Mouse (Mus musculus): ENCODE measurements around the gene Sptb. TPM values are rescaled to one million over a fixed set of nuclear protein-coding genes. Genes with fewer than 3 reads are reported as not detected.

Sptb gene
- polyA plus RNA-seq, 1 experiment from 2014 or later, result 3.3 TPM

DNA sequence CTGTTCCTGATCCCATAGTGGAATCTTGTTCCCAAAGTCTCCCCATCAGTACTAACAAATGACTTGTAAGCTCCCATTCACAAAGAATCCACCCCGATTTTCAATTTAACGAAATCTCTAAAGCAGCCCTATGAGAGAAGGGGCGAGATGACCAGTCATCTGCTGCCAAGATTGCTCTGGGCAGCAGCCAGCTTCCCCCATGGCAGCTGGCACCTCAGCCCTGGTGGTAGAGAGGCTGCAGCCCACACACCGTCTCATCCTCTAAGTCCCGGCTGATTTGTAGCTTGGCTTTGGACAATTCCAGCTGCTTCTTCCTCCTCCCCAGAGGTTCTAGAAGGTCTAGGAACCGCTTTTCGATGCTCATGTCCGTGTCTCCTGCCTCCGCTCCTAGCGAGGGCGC lies 102.1 kb downstream of the Sptb start:
- no peaks in the 10 kb centered on the region for H3K4me1 ChIP-seq (ENCODE audit: control insufficient read depth, insufficient read depth, low read length)
- H3K36me3 ChIP-seq (ENCODE audit: control insufficient read depth, insufficient read depth, low read length), result no peaks in the 10 kb centered on the region
- H3K4me3 ChIP-seq (ENCODE audit: low read depth, low read length), result no peak overlapping the region
- no peaks in the 10 kb centered on the region for H3K27me3 ChIP-seq (replicated peaks; ENCODE audit: control insufficient read depth, insufficient read depth, low read length)
- H3K9ac ChIP-seq (ENCODE audit: low read depth, low read length), result no peak overlapping the region
- H3K4me2 ChIP-seq (ENCODE audit: low read depth, low read length), result no peak overlapping the region
- H3K27ac ChIP-seq (replicated peaks; ENCODE audit: low read depth, low read length), result no peak overlapping the region
- no peaks in the 10 kb centered on the region for H3K9me3 ChIP-seq (ENCODE audit: control insufficient read depth, low read length)
- ATAC-seq (ENCODE audit: low read depth), result no peak
- no peak for DNase-seq (ENCODE audit: low spot score)
- 89% methylated on average over 11 of the region's 11 CpGs for WGBS

DNA sequence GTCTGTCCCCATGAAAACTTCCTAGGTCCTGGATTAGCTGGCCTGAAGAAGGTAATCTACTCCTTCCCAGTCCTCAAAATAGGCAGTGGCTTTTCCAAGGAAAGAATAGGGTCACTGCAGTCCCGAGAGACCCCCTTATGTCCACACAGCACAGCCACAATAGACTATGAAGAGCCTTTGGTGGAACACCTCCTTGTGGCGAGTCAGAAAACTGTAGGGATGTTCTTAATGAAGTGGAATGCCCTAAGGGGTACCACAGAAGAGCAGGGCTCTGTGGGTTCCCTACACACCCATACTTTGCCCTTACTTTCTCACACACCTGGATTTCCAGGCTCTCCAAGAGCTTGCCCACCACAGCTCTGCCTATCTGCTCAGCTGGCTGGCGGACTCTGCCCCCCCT lies 104.5 kb downstream of the Sptb start:
- Histone ChIP-seq H3K36me3 (ENCODE audit: control insufficient read depth, insufficient read depth, low read length) (no peaks in the 10 kb centered on the region), H3K9me3 (ENCODE audit: control insufficient read depth, low read length) (no peaks in the 10 kb centered on the region), H3K4me2 (ENCODE audit: low read depth, low read length) (no peak overlapping the region), H3K27ac (replicated peaks; ENCODE audit: low read depth, low read length) (no peak overlapping the region), H3K27me3 (replicated peaks; ENCODE audit: control insufficient read depth, insufficient read depth, low read length) (no peaks in the 10 kb centered on the region), H3K4me3 (ENCODE audit: low read depth, low read length) (no peak overlapping the region), H3K9ac (ENCODE audit: low read depth, low read length) (no peak overlapping the region), H3K4me1 (ENCODE audit: control insufficient read depth, insufficient read depth, low read length) (no peaks in the 10 kb centered on the region)
- 72% methylated on average over 3 of the region's 3 CpGs for WGBS
- DNase-seq (ENCODE audit: low spot score) (no peak), ATAC-seq (ENCODE audit: low read depth) (no peak)

DNA sequence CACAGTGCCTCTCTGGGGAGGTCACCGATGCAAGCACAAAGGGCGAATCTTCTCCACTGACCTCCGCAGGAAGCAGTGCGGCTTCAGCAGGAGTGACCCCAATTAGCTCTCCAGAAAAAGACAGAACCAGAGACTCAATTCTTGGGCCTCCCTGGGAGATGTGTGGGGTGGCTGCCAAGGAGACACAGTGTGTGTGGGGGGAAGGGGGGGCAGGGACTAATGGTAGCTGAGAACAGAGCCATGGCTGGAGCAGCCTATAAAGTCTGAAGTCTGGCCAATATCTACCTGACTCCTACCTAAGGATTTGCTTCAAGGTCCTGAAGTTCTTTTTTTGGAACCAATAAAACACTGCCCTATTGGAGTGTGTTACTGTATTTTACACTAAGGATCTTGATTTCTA lies 105.8 kb downstream of the Sptb start:
- ATAC-seq (ENCODE audit: low read depth) (no peak), DNase-seq (ENCODE audit: low spot score) (no peak)
- Histone ChIP-seq H3K4me1 (ENCODE audit: control insufficient read depth, insufficient read depth, low read length) (no peaks in the 10 kb centered on the region), H3K27me3 (replicated peaks; ENCODE audit: control insufficient read depth, insufficient read depth, low read length) (no peaks in the 10 kb centered on the region), H3K4me2 (ENCODE audit: low read depth, low read length) (no peak overlapping the region), H3K9me3 (ENCODE audit: control insufficient read depth, low read length) (no peaks in the 10 kb centered on the region), H3K4me3 (ENCODE audit: low read depth, low read length) (no peak overlapping the region), H3K27ac (replicated peaks; ENCODE audit: low read depth, low read length) (no peak overlapping the region), H3K9ac (ENCODE audit: low read depth, low read length) (no peak overlapping the region), H3K36me3 (ENCODE audit: control insufficient read depth, insufficient read depth, low read length) (no peaks in the 10 kb centered on the region)
- 74% methylated on average over 4 of the region's 4 CpGs for WGBS

DNA sequence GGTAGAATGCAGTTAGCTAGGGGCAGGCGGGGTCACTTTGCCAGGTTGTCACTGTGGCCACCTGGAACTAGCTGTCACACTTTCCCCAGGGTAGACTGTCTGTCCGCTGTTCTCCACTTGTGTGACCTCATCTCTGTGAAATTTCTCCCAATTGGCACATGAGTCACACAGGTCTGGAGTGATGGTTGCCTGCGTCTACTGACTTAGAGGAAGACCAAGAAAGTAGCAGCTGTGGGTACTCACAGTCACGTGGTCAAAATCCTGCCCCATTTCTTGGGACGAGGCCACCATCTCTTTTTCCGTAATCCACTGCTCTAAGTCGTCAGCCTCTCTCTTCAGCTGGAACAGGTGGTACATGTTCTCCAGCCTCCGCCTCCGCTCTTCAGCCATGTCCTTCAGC lies 106.6 kb downstream of the Sptb start:
- Histone ChIP-seq H3K27me3 (replicated peaks; ENCODE audit: control insufficient read depth, insufficient read depth, low read length) (no peaks in the 10 kb centered on the region), H3K4me2 (ENCODE audit: low read depth, low read length) (no peak overlapping the region), H3K9me3 (ENCODE audit: control insufficient read depth, low read length) (no peaks in the 10 kb centered on the region), H3K27ac (replicated peaks; ENCODE audit: low read depth, low read length) (no peak overlapping the region), H3K4me3 (ENCODE audit: low read depth, low read length) (no peak overlapping the region), H3K9ac (ENCODE audit: low read depth, low read length) (no peak overlapping the region), H3K36me3 (ENCODE audit: control insufficient read depth, insufficient read depth, low read length) (no peaks in the 10 kb centered on the region), H3K4me1 (ENCODE audit: control insufficient read depth, insufficient read depth, low read length) (no peaks in the 10 kb centered on the region)
- WGBS, result 80% methylated on average over 9 of the region's 9 CpGs
- DNase-seq (ENCODE audit: low spot score) (no peak), ATAC-seq (ENCODE audit: low read depth) (0 out of 2 replicates have a peak, but pooled peaks have one; percentile 33)

DNA sequence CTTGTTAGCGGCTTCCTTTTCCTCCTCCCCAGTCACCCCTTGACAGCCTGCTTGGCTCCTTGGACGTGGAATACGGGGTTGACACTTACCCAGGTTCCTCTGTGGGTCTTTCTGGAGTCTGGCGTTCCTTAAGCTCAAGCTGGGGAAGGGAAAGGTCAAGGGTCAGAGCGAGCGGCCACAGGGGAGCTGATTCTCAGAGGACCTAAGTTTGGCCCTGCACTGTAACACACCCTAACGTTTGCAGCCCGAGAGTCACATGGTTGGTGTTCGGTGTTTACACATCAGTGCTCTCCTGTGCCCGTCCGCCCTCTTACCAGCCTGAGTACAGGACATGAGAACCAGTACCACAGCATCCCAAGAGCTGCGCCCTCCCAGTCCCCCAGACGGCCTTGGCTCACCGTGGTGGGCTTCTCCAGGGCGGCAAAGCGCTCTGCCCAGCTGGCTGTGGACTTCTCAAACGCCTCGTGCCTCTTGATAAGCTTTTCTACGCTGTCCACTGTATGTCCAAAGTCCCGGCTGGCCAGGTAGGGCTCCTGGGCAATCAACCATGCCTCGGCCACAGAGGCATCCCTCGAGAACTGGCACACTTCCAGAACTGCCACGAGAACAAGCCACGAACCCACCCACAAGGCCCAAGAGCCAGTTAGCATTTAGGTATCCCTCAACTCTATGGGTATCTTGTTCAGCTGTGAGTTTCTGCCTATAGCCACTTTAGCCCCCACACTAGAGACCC lies 112.0 kb downstream of the Sptb start:
- Histone ChIP-seq H3K4me1 (ENCODE audit: control insufficient read depth, insufficient read depth, low read length) (peaks cover 16% of the 10 kb centered on the region), H3K4me3 (ENCODE audit: low read depth, low read length) (no peak overlapping the region), H3K36me3 (ENCODE audit: control insufficient read depth, insufficient read depth, low read length) (no peaks in the 10 kb centered on the region), H3K4me2 (ENCODE audit: low read depth, low read length) (no peak overlapping the region), H3K9me3 (ENCODE audit: control insufficient read depth, low read length) (no peaks in the 10 kb centered on the region), H3K27ac (replicated peaks; ENCODE audit: low read depth, low read length) (no peak overlapping the region), H3K9ac (ENCODE audit: low read depth, low read length) (no peak overlapping the region), H3K27me3 (replicated peaks; ENCODE audit: control insufficient read depth, insufficient read depth, low read length) (no peaks in the 10 kb centered on the region)
- DNase-seq (ENCODE audit: low spot score), result no peak
- 67% methylated on average over 24 of the region's 24 CpGs for WGBS
- no peak for ATAC-seq (ENCODE audit: low read depth)

DNA sequence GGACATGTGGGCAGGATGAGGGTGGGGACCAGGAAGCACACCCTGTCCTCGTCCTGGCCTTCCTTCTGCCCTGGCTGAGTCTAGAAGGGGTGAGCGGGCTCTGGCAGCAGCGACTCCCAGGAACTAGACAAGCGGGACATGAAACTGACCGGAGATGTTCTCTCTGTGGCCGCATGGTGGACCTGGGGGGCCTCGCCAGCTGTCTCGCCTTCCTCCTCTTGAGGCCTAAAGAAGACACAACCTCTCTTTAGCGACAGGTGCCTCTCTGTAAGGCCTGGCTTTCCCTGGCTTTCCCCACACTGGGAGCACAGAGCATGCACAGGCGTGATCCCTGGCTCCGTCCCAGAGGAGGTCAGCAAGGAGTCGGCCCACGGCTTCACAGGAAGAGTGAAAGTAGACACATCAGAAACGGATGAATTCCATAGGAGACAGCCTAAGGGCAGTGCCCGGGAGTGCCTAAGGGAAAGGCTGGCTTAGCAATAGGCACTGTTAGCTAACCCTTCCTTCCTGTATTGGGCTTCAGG lies 112.7 kb downstream of the Sptb start:
- WGBS, result 59% methylated on average over 15 of the region's 15 CpGs
- Histone ChIP-seq H3K4me2 (ENCODE audit: low read depth, low read length) (no peak overlapping the region), H3K9me3 (ENCODE audit: control insufficient read depth, low read length) (no peaks in the 10 kb centered on the region), H3K9ac (ENCODE audit: low read depth, low read length) (no peak overlapping the region), H3K27ac (replicated peaks; ENCODE audit: low read depth, low read length) (no peak overlapping the region), H3K4me3 (ENCODE audit: low read depth, low read length) (no peak overlapping the region), H3K36me3 (ENCODE audit: control insufficient read depth, insufficient read depth, low read length) (no peaks in the 10 kb centered on the region), H3K27me3 (replicated peaks; ENCODE audit: control insufficient read depth, insufficient read depth, low read length) (no peaks in the 10 kb centered on the region), H3K4me1 (ENCODE audit: control insufficient read depth, insufficient read depth, low read length) (peaks cover 18% of the 10 kb centered on the region)
- no peak for DNase-seq (ENCODE audit: low spot score)
- ATAC-seq (ENCODE audit: low read depth), result no peak

DNA sequence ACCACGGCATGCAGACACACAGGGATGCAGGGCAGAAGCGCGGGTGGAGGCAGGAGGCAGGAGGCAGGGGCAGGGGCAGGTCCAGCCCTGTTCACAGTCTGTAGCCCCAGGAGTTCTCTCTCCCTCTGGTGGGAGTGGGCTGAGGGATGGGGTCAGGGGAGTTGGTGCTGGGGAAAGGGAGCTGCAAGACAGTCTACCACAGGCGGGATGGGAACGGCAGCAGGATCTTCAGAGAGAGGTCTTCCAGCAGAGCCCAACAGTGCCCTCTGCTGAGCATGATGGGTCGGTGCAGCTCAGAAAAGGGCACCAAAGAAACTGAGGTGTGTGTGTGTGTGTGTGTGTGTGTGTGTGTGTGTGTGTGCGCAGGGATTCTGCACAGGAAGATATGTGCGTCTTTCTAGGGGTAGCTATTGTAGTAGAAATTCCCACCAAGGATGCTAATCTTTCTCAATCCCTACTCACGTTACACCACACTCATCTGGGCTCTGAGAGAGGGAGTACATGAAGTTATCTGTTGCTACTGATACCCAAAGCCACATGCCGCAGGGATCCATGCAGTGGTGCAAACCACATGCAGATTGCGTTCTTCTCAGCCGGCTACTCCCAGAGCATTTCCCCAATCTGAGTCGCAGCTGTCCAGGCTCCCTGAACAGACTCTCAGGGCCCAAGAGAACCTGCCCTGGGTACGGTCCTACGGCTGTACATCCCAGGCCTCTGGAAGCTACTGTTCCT lies 113.9 kb downstream of the Sptb start:
- no peak overlapping the region for H3K4me2 ChIP-seq (ENCODE audit: low read depth, low read length)
- H3K4me3 ChIP-seq (ENCODE audit: low read depth, low read length), result no peak overlapping the region
- ATAC-seq (ENCODE audit: low read depth), result peak; percentile 41; the same call in 1 of the 2 replicates

DNA sequence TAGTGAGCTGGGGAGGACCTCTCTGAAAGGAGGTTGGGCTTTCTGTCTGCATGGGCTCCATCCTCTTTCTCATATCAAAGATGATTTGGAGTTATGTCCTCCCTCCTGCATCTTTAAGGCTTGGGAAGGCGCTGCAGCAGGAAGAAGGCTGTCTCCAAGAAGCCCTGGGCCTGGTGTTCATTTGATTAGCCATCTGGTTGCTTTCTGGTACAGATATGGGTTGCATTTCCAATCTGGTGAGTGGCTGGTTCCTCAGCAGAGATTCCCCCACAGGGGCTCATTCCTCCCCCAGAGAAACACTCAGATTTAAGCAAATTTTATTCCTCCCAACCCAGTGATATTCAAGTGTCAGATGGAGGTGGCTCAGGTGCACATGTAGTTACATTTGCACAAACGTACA lies 114.5 kb downstream of the Sptb start:
- no peaks in the 10 kb centered on the region for H3K36me3 ChIP-seq (ENCODE audit: control insufficient read depth, insufficient read depth, low read length)
- ATAC-seq (ENCODE audit: low read depth) (no peak), DNase-seq (ENCODE audit: low spot score) (no peak)
- peaks cover 18% of the 10 kb centered on the region for H3K4me1 ChIP-seq (ENCODE audit: control insufficient read depth, insufficient read depth, low read length)
- no peak overlapping the region for H3K9ac ChIP-seq (ENCODE audit: low read depth, low read length)
- H3K27ac ChIP-seq (replicated peaks; ENCODE audit: low read depth, low read length), result no peak overlapping the region
- H3K4me2 ChIP-seq (ENCODE audit: low read depth, low read length), result no peak overlapping the region
- H3K9me3 ChIP-seq (ENCODE audit: control insufficient read depth, low read length), result no peaks in the 10 kb centered on the region
- H3K4me3 ChIP-seq (ENCODE audit: low read depth, low read length), result no peak overlapping the region
- WGBS, result 82% methylated on average over 2 of the region's 2 CpGs
- no peaks in the 10 kb centered on the region for H3K27me3 ChIP-seq (replicated peaks; ENCODE audit: control insufficient read depth, insufficient read depth, low read length)

More for the DNA sequence above, 113.9 kb downstream of the Sptb start:
- DNase-seq (ENCODE audit: low spot score), result peak; percentile 87
- Histone ChIP-seq H3K36me3 (ENCODE audit: control insufficient read depth, insufficient read depth, low read length) (no peaks in the 10 kb centered on the region), H3K9me3 (ENCODE audit: control insufficient read depth, low read length) (no peaks in the 10 kb centered on the region), H3K9ac (ENCODE audit: low read depth, low read length) (no peak overlapping the region), H3K27ac (replicated peaks; ENCODE audit: low read depth, low read length) (no peak overlapping the region), H3K4me1 (ENCODE audit: control insufficient read depth, insufficient read depth, low read length) (peaks cover 18% of the 10 kb centered on the region), H3K27me3 (replicated peaks; ENCODE audit: control insufficient read depth, insufficient read depth, low read length) (no peaks in the 10 kb centered on the region)
- 47% methylated on average over 15 of the region's 15 CpGs for WGBS

All from embryonic facial prominence, embryonic 14.5 days (tissue).